Mouse (Mus musculus): ENCODE data around the gene Arhgap6. TPM values are rescaled to one million over a fixed set of nuclear protein-coding genes. Genes with fewer than 3 reads are reported as not detected.

The Arhgap6 gene
- polyA plus RNA-seq, 1 experiment from 2014 or later = 8.9 TPM

GRCm38 (mm10) chrX:169107372-169107771 lies 312.5 kb downstream of the Arhgap6 start:
- 60% methylated on average over 2 of the region's 2 CpGs for WGBS (ENCODE audit: insufficient replicate concordance)
- H3K4me3 ChIP-seq (ENCODE audit: low read depth, low read length) = no peak overlapping the region

DNA sequence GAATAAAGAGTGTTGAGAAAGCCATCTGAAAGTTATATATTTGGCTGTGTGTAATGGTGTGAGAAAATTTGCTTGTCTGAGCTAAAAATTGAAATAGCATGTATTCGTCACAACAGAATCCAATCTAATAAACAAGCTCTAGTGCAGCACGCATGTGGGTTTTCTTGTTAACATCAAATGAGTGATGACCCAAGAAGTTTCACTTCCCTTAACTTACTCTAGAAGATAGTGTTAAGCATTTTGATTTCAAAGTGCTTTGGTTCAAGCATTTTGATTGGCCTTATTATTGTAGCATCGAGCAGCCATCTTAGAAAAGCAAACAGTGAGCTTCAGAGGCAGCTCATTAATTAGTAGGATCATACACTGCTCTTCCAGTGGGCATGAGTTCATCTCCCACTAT lies 315.1 kb downstream of the Arhgap6 start:
- Histone ChIP-seq H3K4me3 (ENCODE audit: low read depth, low read length) (no peak overlapping the region), H3K36me3 (ENCODE audit: control insufficient read depth, insufficient read depth, low read length) (no peaks in the 10 kb centered on the region), H3K4me2 (no peak overlapping the region), H3K9ac (ENCODE audit: low read depth, low read length) (no peak overlapping the region), H3K27me3 (ENCODE audit: control insufficient read depth, insufficient read depth, low read length) (no peaks in the 10 kb centered on the region), H3K4me1 (ENCODE audit: control insufficient read depth, insufficient read depth, low read length) (no peaks in the 10 kb centered on the region), H3K27ac (ENCODE audit: low read depth, low read length) (no peak overlapping the region), H3K9me3 (replicated peaks; ENCODE audit: control insufficient read depth, low read length) (no peaks in the 10 kb centered on the region)
- ATAC-seq (replicated peaks; ENCODE audit: insufficient number of reproducible peaks, low FRiP score, low TSS enrichment) = no peak
- WGBS (ENCODE audit: insufficient replicate concordance) = 75% methylated on average over 3 of the region's 3 CpGs

More at GRCm38 (mm10) chrX:169107372-169107771, 312.5 kb downstream of the Arhgap6 start:
- Histone ChIP-seq H3K4me1 (ENCODE audit: control insufficient read depth, insufficient read depth, low read length) (no peaks in the 10 kb centered on the region), H3K4me2 (no peak overlapping the region), H3K27ac (ENCODE audit: low read depth, low read length) (no peak overlapping the region), H3K27me3 (ENCODE audit: control insufficient read depth, insufficient read depth, low read length) (no peaks in the 10 kb centered on the region), H3K9me3 (replicated peaks; ENCODE audit: control insufficient read depth, low read length) (no peaks in the 10 kb centered on the region), H3K9ac (ENCODE audit: low read depth, low read length) (no peak overlapping the region), H3K36me3 (ENCODE audit: control insufficient read depth, insufficient read depth, low read length) (no peaks in the 10 kb centered on the region)
- ATAC-seq (replicated peaks; ENCODE audit: insufficient number of reproducible peaks, low FRiP score, low TSS enrichment) = no peak

- H3K4me3 ChIP-seq (ENCODE audit: low read depth, low read length) = no peak overlapping the region
- no peak overlapping the region for H3K4me2 ChIP-seq
- no peak overlapping the region for H3K27ac ChIP-seq (ENCODE audit: low read depth, low read length)
- WGBS (ENCODE audit: insufficient replicate concordance) = 65% methylated on average over 4 of the region's 4 CpGs
- H3K36me3 ChIP-seq (ENCODE audit: control insufficient read depth, insufficient read depth, low read length) = no peaks in the 10 kb centered on the region
- no peaks in the 10 kb centered on the region for H3K27me3 ChIP-seq (ENCODE audit: control insufficient read depth, insufficient read depth, low read length)
- H3K4me1 ChIP-seq (ENCODE audit: control insufficient read depth, insufficient read depth, low read length) = no peaks in the 10 kb centered on the region
- ATAC-seq (replicated peaks; ENCODE audit: insufficient number of reproducible peaks, low FRiP score, low TSS enrichment) = no peak
- no peak overlapping the region for H3K9ac ChIP-seq (ENCODE audit: low read depth, low read length)
- H3K9me3 ChIP-seq (replicated peaks; ENCODE audit: control insufficient read depth, low read length) = no peaks in the 10 kb centered on the region
These were observed 317.8 kb downstream of the Arhgap6 start for GRCm38 (mm10) chrX:169112662-169113061.

- Histone ChIP-seq H3K36me3 (ENCODE audit: control insufficient read depth, insufficient read depth, low read length) (no peaks in the 10 kb centered on the region), H3K9ac (ENCODE audit: low read depth, low read length) (no peak overlapping the region), H3K27me3 (ENCODE audit: control insufficient read depth, insufficient read depth, low read length) (no peaks in the 10 kb centered on the region), H3K27ac (ENCODE audit: low read depth, low read length) (no peak overlapping the region), H3K4me2 (no peak overlapping the region), H3K4me1 (ENCODE audit: control insufficient read depth, insufficient read depth, low read length) (no peaks in the 10 kb centered on the region), H3K4me3 (ENCODE audit: low read depth, low read length) (no peak overlapping the region), H3K9me3 (replicated peaks; ENCODE audit: control insufficient read depth, low read length) (no peaks in the 10 kb centered on the region)
- 71% methylated on average over 4 of the region's 4 CpGs for WGBS (ENCODE audit: insufficient replicate concordance)
- ATAC-seq (replicated peaks; ENCODE audit: insufficient number of reproducible peaks, low FRiP score, low TSS enrichment) = no peak
These were observed 328.3 kb downstream of the Arhgap6 start for GRCm38 (mm10) chrX:169123115-169123772.

GRCm38 (mm10) chrX:169123773-169124151 lies 328.9 kb downstream of the Arhgap6 start:
- H3K27ac ChIP-seq (ENCODE audit: low read depth, low read length) = no peak overlapping the region
- WGBS (ENCODE audit: insufficient replicate concordance) = 59% methylated on average over 3 of the region's 3 CpGs

DNA sequence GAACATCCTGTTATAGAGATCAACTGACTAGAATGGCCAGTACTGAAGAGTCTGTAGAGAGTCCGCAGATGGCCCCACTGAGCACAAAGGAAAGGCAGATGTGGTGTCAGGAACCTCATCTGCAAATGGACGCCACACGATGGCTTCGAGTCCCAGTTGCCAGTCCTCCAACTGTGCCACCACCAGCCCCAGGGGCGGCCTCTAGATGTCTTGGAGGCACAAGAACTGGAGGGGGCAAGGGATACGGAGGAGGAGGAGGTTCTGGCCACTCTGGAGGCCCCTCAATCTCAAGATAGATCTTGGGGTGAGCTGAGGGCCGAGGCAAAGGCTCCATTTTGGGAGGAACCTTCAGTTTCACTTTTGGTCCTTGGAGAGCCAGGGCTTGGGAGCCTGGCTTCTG lies 344.9 kb downstream of the Arhgap6 start:
- WGBS (ENCODE audit: insufficient replicate concordance) = 86% methylated on average over 7 of the region's 7 CpGs
- H3K27ac ChIP-seq (ENCODE audit: low read depth, low read length) = no peak overlapping the region
- no peak overlapping the region for H3K4me2 ChIP-seq
- H3K4me1 ChIP-seq (ENCODE audit: control insufficient read depth, insufficient read depth, low read length) = no peaks in the 10 kb centered on the region
- no peaks in the 10 kb centered on the region for H3K36me3 ChIP-seq (ENCODE audit: control insufficient read depth, insufficient read depth, low read length)
- no peak for ATAC-seq (replicated peaks; ENCODE audit: insufficient number of reproducible peaks, low FRiP score, low TSS enrichment)
- H3K4me3 ChIP-seq (ENCODE audit: low read depth, low read length) = no peak overlapping the region
- no peaks in the 10 kb centered on the region for H3K27me3 ChIP-seq (ENCODE audit: control insufficient read depth, insufficient read depth, low read length)
- no peaks in the 10 kb centered on the region for H3K9me3 ChIP-seq (replicated peaks; ENCODE audit: control insufficient read depth, low read length)
- H3K9ac ChIP-seq (ENCODE audit: low read depth, low read length) = no peak overlapping the region

More at GRCm38 (mm10) chrX:169123773-169124151, 328.9 kb downstream of the Arhgap6 start:
- Histone ChIP-seq H3K4me2 (no peak overlapping the region), H3K4me1 (ENCODE audit: control insufficient read depth, insufficient read depth, low read length) (no peaks in the 10 kb centered on the region), H3K27me3 (ENCODE audit: control insufficient read depth, insufficient read depth, low read length) (no peaks in the 10 kb centered on the region), H3K9ac (ENCODE audit: low read depth, low read length) (no peak overlapping the region), H3K4me3 (ENCODE audit: low read depth, low read length) (no peak overlapping the region), H3K9me3 (replicated peaks; ENCODE audit: control insufficient read depth, low read length) (no peaks in the 10 kb centered on the region), H3K36me3 (ENCODE audit: control insufficient read depth, insufficient read depth, low read length) (no peaks in the 10 kb centered on the region)
- ATAC-seq (replicated peaks; ENCODE audit: insufficient number of reproducible peaks, low FRiP score, low TSS enrichment) = no peak

DNA sequence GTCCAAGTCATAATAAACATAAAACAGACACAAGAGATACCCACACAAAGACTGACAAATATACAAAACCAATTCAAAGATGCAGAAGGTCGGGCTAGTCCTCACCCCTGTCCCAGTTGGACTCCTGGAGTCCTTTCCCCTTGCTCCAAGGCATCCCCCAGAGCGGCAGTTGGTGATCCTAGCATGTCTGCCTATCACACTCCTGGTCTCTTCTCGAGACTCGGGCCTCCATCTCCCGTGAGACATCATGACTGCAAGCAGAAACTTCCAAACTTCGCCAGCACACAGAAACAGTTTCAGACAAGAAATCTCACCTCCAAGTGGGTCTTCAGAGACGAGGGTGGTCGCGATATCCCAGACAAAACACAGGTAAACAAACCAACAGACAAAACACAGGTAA lies 345.6 kb downstream of the Arhgap6 start:
- Histone ChIP-seq H3K4me2 (no peak overlapping the region), H3K9me3 (replicated peaks; ENCODE audit: control insufficient read depth, low read length) (no peaks in the 10 kb centered on the region), H3K27me3 (ENCODE audit: control insufficient read depth, insufficient read depth, low read length) (no peaks in the 10 kb centered on the region), H3K9ac (ENCODE audit: low read depth, low read length) (no peak overlapping the region), H3K4me3 (ENCODE audit: low read depth, low read length) (no peak overlapping the region), H3K36me3 (ENCODE audit: control insufficient read depth, insufficient read depth, low read length) (no peaks in the 10 kb centered on the region), H3K4me1 (ENCODE audit: control insufficient read depth, insufficient read depth, low read length) (no peaks in the 10 kb centered on the region), H3K27ac (ENCODE audit: low read depth, low read length) (no peak overlapping the region)
- no peak for ATAC-seq (replicated peaks; ENCODE audit: insufficient number of reproducible peaks, low FRiP score, low TSS enrichment)
- WGBS (ENCODE audit: insufficient replicate concordance) = 85% methylated on average over 9 of the region's 9 CpGs

DNA sequence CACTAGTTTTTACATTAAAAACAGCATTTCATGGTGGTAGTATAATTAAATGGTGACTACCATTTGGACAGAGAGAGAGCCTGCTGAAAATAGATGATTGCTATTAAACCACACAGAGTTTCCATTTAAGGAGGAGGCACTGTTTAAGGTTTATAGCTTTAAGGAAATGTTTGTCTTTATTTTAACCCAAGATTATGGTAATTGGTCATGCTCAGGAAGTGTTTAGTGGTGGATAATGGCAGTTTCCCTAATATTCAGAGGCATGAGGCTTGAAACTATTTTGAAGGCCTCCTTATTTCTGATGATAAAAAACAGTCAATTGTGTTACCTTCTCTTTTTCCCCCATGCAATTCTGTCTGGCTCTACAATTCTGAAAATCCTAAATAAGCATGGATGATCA lies 358.9 kb downstream of the Arhgap6 start:
- Histone ChIP-seq H3K9me3 (replicated peaks; ENCODE audit: control insufficient read depth, low read length) (no peaks in the 10 kb centered on the region), H3K9ac (ENCODE audit: low read depth, low read length) (no peak overlapping the region), H3K4me3 (ENCODE audit: low read depth, low read length) (no peak overlapping the region), H3K27ac (ENCODE audit: low read depth, low read length) (no peak overlapping the region), H3K4me1 (ENCODE audit: control insufficient read depth, insufficient read depth, low read length) (no peaks in the 10 kb centered on the region), H3K36me3 (ENCODE audit: control insufficient read depth, insufficient read depth, low read length) (no peaks in the 10 kb centered on the region), H3K4me2 (no peak overlapping the region), H3K27me3 (ENCODE audit: control insufficient read depth, insufficient read depth, low read length) (no peaks in the 10 kb centered on the region)
- no peak for ATAC-seq (replicated peaks; ENCODE audit: insufficient number of reproducible peaks, low FRiP score, low TSS enrichment)

- ATAC-seq (replicated peaks; ENCODE audit: insufficient number of reproducible peaks, low FRiP score, low TSS enrichment) = no peak
- no peaks in the 10 kb centered on the region for H3K9me3 ChIP-seq (replicated peaks; ENCODE audit: control insufficient read depth, low read length)
- no peak overlapping the region for H3K9ac ChIP-seq (ENCODE audit: low read depth, low read length)
- no peak overlapping the region for H3K27ac ChIP-seq (ENCODE audit: low read depth, low read length)
- WGBS (ENCODE audit: insufficient replicate concordance) = 65% methylated on average over 6 of the region's 6 CpGs
- H3K4me1 ChIP-seq (ENCODE audit: control insufficient read depth, insufficient read depth, low read length) = no peaks in the 10 kb centered on the region
- no peak overlapping the region for H3K4me3 ChIP-seq (ENCODE audit: low read depth, low read length)
- H3K4me2 ChIP-seq = no peak overlapping the region
- H3K36me3 ChIP-seq (ENCODE audit: control insufficient read depth, insufficient read depth, low read length) = no peaks in the 10 kb centered on the region
- H3K27me3 ChIP-seq (ENCODE audit: control insufficient read depth, insufficient read depth, low read length) = no peaks in the 10 kb centered on the region
These were observed 363.5 kb downstream of the Arhgap6 start for GRCm38 (mm10) chrX:169158385-169158784.
